In genomic region chrX:41496528-41496927, GRCm38 (mm10) we compare ENCODE assay signal across 15 mouse cellular contexts.
"Had no signal": no experiment of that assay in that cellular context is flagged by ENCODE, and none has a peak within 500 bp of the region (broad histone marks: within the 10 kb centered on the region; RNA-seq: fewer than 3 reads in every experiment).

No protein-coding gene starts in this region.

- H3K4me1 ChIP-seq: liver, embryonic 13.5 days; liver, embryonic 15.5 days; midbrain, embryonic 10.5 days; midbrain, embryonic 12.5 days; neural tube, embryonic 12.5 days; stomach, embryonic 15.5 days had no signal

- H3K27me3 ChIP-seq: liver, embryonic 13.5 days; liver, embryonic 15.5 days; midbrain, embryonic 12.5 days; neural tube, embryonic 12.5 days; stomach, embryonic 15.5 days had no signal

- DNase-seq: liver; liver, embryonic 13.5 days; liver, postnatal 0 days; midbrain, embryonic 14.5 days; right cerebral cortex, postnatal 14 days; thymus, adult 2 months; thymus, postnatal 25 days; thymus, postnatal 4 days had no signal

- H3K9ac ChIP-seq: liver, embryonic 13.5 days; liver, embryonic 15.5 days; liver, postnatal 0 days; midbrain, embryonic 12.5 days; neural tube, embryonic 12.5 days; stomach, embryonic 15.5 days had no signal

- H3K27ac ChIP-seq: liver, embryonic 13.5 days; liver, embryonic 15.5 days; midbrain, embryonic 10.5 days; midbrain, embryonic 12.5 days; neural tube, embryonic 12.5 days; stomach, embryonic 15.5 days; stomach, postnatal 0 days had no signal

- H3K9me3 ChIP-seq: liver, embryonic 13.5 days; liver, embryonic 15.5 days; midbrain, embryonic 10.5 days; midbrain, embryonic 12.5 days; neural tube, embryonic 12.5 days; stomach, embryonic 15.5 days had no signal

- ATAC-seq: liver, postnatal 0 days had no signal

- H3K4me3 ChIP-seq: liver, embryonic 13.5 days; liver, embryonic 15.5 days; midbrain, embryonic 10.5 days; midbrain, embryonic 12.5 days; neural tube, embryonic 12.5 days; stomach, embryonic 15.5 days had no signal

- H3K4me2 ChIP-seq: liver, embryonic 11.5 days; liver, embryonic 13.5 days; liver, embryonic 15.5 days; midbrain, embryonic 12.5 days; neural tube, embryonic 12.5 days; stomach, embryonic 15.5 days had no signal

- H3K36me3 ChIP-seq: liver, embryonic 13.5 days; liver, embryonic 15.5 days; midbrain, embryonic 10.5 days; midbrain, embryonic 12.5 days; neural tube, embryonic 12.5 days; stomach, embryonic 15.5 days had no signal
